ENCODE assay signal across 9 mouse cellular contexts in the genomic region with DNA sequence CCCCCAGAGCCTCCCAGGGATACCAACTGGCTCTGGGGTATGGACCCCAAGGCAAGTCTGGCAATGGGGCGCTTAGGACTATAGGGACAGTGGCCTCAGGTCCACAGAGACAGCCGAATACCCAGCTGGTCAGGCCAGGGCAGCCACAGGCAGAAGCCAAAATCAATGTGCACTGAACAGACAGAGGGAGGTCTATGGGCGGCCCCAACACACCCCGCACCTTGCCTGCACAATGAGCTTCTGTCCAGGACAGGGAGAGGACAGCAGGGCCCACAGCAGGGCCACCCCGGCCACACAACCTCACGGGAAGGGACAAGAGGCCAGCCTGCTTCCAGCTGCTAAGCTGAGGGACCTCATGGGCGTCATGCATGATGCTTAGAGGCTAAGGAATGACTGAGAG. TPM values are rescaled to one million over a fixed set of nuclear protein-coding genes. Genes with fewer than 3 reads are reported as not detected.
DNase-seq lines count a peak whose midpoint lies in the region; ATAC-seq and TF ChIP-seq lines count a peak whose summit lies in the region.
"Had no signal": no experiment of that assay in that cellular context is flagged by ENCODE, and none has a peak within 500 bp of the region (broad histone marks: within the 10 kb centered on the region; RNA-seq: fewer than 3 reads in every experiment).

No protein-coding gene starts in this region.

- H3K4me1 ChIP-seq in midbrain, embryonic 15.5 days, result peaks cover 21% of the 10 kb centered on the region

- peak overlapping the region; percentile 99 for H3K27ac ChIP-seq in left cerebral cortex, adult 2 months
- peak overlapping the region; percentile 96 for H3K27ac ChIP-seq in gastrocnemius, adult 2 months
- peak overlapping the region; percentile 80 for H3K27ac ChIP-seq in midbrain, embryonic 15.5 days
- H3K27ac ChIP-seq: liver, embryonic 14.5 days had no signal

- no peak for TF ChIP-seq CTCF in left cerebral cortex, adult 2 months (IDR thresholded peaks at IDR 0.05)
- no peak for TF ChIP-seq CTCF in gastrocnemius, adult 2 months (IDR thresholded peaks at IDR 0.05)

- no peak overlapping the region for H3K4me3 ChIP-seq in left cerebral cortex, adult 2 months
- H3K4me3 ChIP-seq in gastrocnemius, adult 2 months, result peak overlapping the region; percentile 63
- no peak overlapping the region for H3K4me3 ChIP-seq in midbrain, embryonic 15.5 days

- 39% methylated on average over 7 of the region's 7 CpGs for WGBS in midbrain, embryonic 15.5 days

- peak; percentile 41 to 53 for DNase-seq in left cerebral cortex, adult 2 months (ENCODE audit: extremely low spot score in 1 of 2, low spot score in 2 of 2)
- no peak for DNase-seq in left cerebral cortex, adult 11 months (ENCODE audit: low spot score)
- DNase-seq in cerebellum, adult 9-11 months, result peak; percentile 84
- no peak for DNase-seq in gastrocnemius, adult 2 months
- DNase-seq in frontal cortex, postnatal 25 days (ENCODE audit: low spot score in 2 of 2), result no peak
- no peak for DNase-seq in kidney, adult 8-10 months
- no peak for DNase-seq in testis, postnatal 10 days (ENCODE audit: low spot score)

- intact Hi-C loops in left cerebral cortex, adult 2 months (cut with DNase I), result no loop called here
- intact Hi-C loops in gastrocnemius, adult 2 months (cut with DNase I), result no loop called here

- peak; percentile 21; the same call in 1 of the 2 replicates for ATAC-seq in midbrain, embryonic 15.5 days (replicated peaks)

- H3K9ac ChIP-seq in midbrain, embryonic 15.5 days, result no peak overlapping the region
- H3K9ac ChIP-seq: liver, embryonic 14.5 days had no signal

- H3K9me3 ChIP-seq in midbrain, embryonic 15.5 days, result no peaks in the 10 kb centered on the region

- peaks cover 72% of the 10 kb centered on the region for H3K27me3 ChIP-seq in midbrain, embryonic 15.5 days (replicated peaks)

- no peaks in the 10 kb centered on the region for H3K36me3 ChIP-seq in midbrain, embryonic 15.5 days (replicated peaks)

- peak overlapping the region; percentile 4; the same call in 1 of the 2 replicates for H3K4me2 ChIP-seq in midbrain, embryonic 15.5 days

RNA-seq across cellular contexts. Expression of a gene that starts 5.7 kb away (rescaled TPM):
- 100 to 1,000 TPM; 347 to 350 TPM for total RNA-seq in left cerebral cortex, adult 2 months (2021)
- total RNA-seq in gastrocnemius, adult 2 months (2021), result 100 to 1,000 TPM; 465 to 558 TPM
- 48.6 and 54.0 TPM in 2 replicates for polyA plus RNA-seq in midbrain, embryonic 15.5 days (2015; fragmentation: Nextera tagmentation; extraction: Ambion mirVana)

RNA-seq across cellular contexts. Expression of a gene that starts 28.1 kb away (rescaled TPM):
- total RNA-seq in left cerebral cortex, adult 2 months (2021), result 10 to 100 TPM in 1 of 2 experiments, 1 to 10 TPM in 1; 9.7 to 11.1 TPM
- total RNA-seq in gastrocnemius, adult 2 months (2021), result 10 to 100 TPM; 10.2 to 14.3 TPM
- polyA plus RNA-seq in midbrain, embryonic 15.5 days (2015; fragmentation: Nextera tagmentation; extraction: Ambion mirVana), result 12.3 and 13.4 TPM in 2 replicates

RNA-seq across cellular contexts. Expression of a gene that starts 36.8 kb away (rescaled TPM):
- 10 to 100 TPM; 23.9 to 25.8 TPM for total RNA-seq in left cerebral cortex, adult 2 months (2021)
- total RNA-seq in gastrocnemius, adult 2 months (2021), result 10 to 100 TPM; 16.2 to 30.4 TPM
- polyA plus RNA-seq in midbrain, embryonic 15.5 days (2015; fragmentation: Nextera tagmentation; extraction: Ambion mirVana), result 35.5 and 36.1 TPM in 2 replicates

RNA-seq across cellular contexts. Expression of a gene that starts 46.0 kb away (rescaled TPM):
- 10 to 100 TPM; 77.7 to 77.8 TPM for total RNA-seq in left cerebral cortex, adult 2 months (2021)
- total RNA-seq in gastrocnemius, adult 2 months (2021), result 100 to 1,000 TPM; 159 to 172 TPM
- 88.2 and 91.7 TPM in 2 replicates for polyA plus RNA-seq in midbrain, embryonic 15.5 days (2015; fragmentation: Nextera tagmentation; extraction: Ambion mirVana)

RNA-seq across cellular contexts. Expression of a gene that starts 52.2 kb away (rescaled TPM):
- total RNA-seq in left cerebral cortex, adult 2 months (2021), result 100 to 1,000 TPM; 459 to 496 TPM
- 100 to 1,000 TPM; 149 to 205 TPM for total RNA-seq in gastrocnemius, adult 2 months (2021)
- polyA plus RNA-seq in midbrain, embryonic 15.5 days (2015; fragmentation: Nextera tagmentation; extraction: Ambion mirVana), result 669 and 673 TPM in 2 replicates

Comparison
In these comparisons a context has a peak if more than half of its experiments do, and no peak if none do; other contexts are left out.
1. DNase-seq: peak in left cerebral cortex, adult 2 months (2 of 2) and cerebellum, adult 9-11 months (single experiment); none in left cerebral cortex, adult 11 months (single experiment), gastrocnemius, adult 2 months (single experiment), frontal cortex, postnatal 25 days (0 of 2), kidney, adult 8-10 months (0 of 2) and testis, postnatal 10 days (single experiment).
2. Peak in every context shown above with its lines, with median percentiles within 50 percentile points of each other: H3K27ac ChIP-seq.